Mouse (Mus musculus): ENCODE results near the gene Gm20388.
A peak's percentile ranks its signal among the peaks of the same experiment; 100 is the strongest.

Gm20388 gene

GRCm38 (mm10) chr8:119960531-119961104 lies 50.0 kb downstream of the Gm20388 start:
- no peak for DNase-seq (ENCODE audit: low spot score)

- DNase-seq (ENCODE audit: low spot score), result no peak
Measured at GRCm38 (mm10) chr8:119964859-119965258, 54.2 kb downstream of the Gm20388 start.

- DNase-seq (ENCODE audit: low spot score), result no peak
Measured at GRCm38 (mm10) chr8:119967435-119967834, 56.8 kb downstream of the Gm20388 start.

DNA sequence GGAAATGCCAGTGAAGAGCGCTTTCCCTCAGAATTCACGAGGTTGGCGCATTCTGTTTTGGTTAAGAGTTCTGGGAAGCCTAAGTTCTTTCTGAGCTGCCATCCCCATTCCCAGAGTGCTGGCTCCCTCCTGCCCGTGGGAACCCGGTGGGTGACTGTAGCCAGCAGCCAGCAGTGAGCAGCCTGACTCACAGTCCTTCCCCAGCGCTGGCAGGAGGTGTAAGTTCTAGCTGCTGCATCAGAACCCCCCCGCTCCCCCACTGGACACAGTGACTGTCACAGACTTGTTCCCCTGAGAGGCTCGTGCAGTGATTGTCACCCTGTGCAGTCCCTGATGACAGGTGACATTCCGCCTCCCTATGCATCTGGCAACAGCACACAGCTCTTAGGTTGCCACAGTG lies 59.5 kb downstream of the Gm20388 start:
- no peak for DNase-seq (ENCODE audit: low spot score)

DNA sequence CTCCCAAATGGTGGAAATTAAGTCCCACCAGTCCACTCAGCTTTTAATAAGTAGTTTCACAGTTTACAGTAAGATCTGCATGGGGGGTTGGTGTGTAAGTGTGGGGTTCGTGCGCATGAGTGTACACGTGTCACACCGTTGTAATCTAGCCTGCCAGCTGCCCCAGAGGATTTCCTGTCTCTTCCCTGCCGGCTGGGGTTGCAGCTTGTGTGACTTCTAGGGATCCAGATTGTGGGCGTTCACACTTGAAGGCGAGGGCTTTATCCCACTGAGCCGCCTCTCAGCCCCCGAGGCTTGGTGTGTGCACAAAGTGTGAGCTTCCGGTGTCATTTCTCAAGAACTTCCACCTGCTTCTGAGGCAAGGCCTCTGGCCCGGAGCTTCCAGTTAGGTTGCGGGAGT lies 61.9 kb downstream of the Gm20388 start:
- DNase-seq (ENCODE audit: low spot score), result no peak

GRCm38 (mm10) chr8:119978770-119979381 lies 68.2 kb downstream of the Gm20388 start:
- DNase-seq (ENCODE audit: low spot score), result no peak

DNA sequence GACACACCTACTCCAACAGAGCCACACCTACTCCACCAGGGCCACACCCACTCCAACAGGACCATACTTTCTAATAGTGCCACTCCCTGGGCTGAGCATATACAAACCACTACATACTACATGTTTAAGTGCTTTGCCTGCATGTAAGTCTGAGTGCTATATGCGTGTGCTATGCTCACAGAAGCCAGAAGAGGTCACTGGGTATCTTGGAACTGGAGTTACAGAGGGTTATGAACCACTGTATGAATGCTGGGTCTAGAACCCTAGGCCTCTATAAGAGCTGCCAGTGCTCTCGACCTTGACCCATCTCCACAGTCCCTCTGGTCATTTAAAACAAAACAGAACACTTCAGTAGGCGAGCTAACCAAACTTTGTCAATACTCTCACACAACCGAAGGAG lies 70.6 kb downstream of the Gm20388 start:
- no peak for DNase-seq (ENCODE audit: low spot score)

DNA sequence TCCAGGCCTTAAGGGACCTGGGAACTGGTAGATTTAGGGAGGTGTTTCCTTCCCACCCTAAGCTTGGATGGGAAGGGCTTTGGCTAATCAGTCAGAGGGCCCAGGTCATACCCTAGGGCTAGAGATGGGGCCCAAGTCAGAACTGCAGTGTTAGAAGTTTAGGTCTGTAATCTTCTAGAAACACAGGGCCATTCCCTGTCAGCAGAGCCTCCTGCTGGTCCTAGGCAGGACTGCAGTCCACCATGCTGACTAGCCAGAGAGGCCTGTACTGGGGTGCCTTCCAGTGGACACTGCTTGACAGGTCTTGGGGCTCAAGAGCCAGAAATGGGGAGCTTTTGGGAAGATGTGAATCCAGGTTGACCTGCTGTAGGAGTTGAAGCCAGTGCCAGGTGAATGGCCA lies 73.4 kb downstream of the Gm20388 start:
- no peak for DNase-seq (ENCODE audit: low spot score)

GRCm38 (mm10) chr8:119986174-119986573 lies 75.5 kb downstream of the Gm20388 start:
- no peak for DNase-seq (ENCODE audit: low spot score)

GRCm38 (mm10) chr8:119988087-119988486 lies 77.4 kb downstream of the Gm20388 start:
- no peak for DNase-seq (ENCODE audit: low spot score)

DNA sequence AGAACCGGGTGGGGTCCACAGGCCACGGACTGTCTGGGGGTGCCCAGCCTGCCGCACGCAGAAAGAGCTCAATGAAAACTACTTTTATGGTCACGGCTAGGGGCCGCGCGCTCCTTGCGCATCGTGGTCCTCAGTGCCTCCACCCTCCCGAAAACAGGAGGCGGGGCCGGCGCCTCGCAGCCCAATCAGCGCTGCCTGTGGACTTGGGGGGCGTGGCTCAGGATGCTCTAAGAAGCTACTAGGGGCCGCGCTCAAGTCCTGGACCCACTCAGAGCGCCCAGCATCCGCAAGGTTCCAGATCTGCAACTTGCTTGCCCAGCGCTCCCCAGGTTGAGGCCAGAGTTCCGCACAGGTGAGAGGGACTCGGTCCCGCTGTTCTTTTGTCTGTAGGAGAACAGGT lies 81.6 kb downstream of the Gm20388 start, which contains the start of gene Crispld2:
TSS of gene Crispld2 (plus strand) at position 190 of the 400 bp plus-strand sequence.
- peak; percentile 97 for DNase-seq (ENCODE audit: low spot score)

GRCm38 (mm10) chr8:119994114-119994513 lies 83.5 kb downstream of the Gm20388 start:
- DNase-seq (ENCODE audit: low spot score), result no peak

DNA sequence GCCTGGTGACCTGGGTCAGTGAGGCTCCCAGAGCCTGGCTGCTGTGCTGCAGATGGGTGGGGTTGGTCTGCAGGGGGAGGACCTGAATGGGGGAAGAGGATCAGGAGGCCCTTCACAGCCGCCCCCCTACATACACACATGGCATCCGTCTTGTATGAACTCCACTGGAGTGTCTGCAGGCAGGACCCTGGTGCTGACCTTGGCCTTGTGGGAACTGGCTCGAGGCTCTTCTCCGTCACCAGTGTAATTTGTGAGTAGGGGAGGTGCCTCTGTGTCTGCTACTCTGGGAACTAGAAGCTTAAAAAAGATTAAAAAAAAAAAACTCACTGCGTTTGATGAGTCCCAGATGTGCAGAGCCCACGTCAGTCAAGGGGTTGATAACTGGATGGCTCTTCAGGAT lies 83.9 kb downstream of the Gm20388 start:
- DNase-seq (ENCODE audit: low spot score), result peak; percentile 54

- DNase-seq (ENCODE audit: low spot score), result no peak
Measured at GRCm38 (mm10) chr8:119997266-119997665, 86.6 kb downstream of the Gm20388 start.

GRCm38 (mm10) chr8:120000461-120000860 lies 89.8 kb downstream of the Gm20388 start:
- DNase-seq (ENCODE audit: low spot score), result no peak

- DNase-seq (ENCODE audit: low spot score), result peak; percentile 38
Measured at GRCm38 (mm10) chr8:120001712-120002111, 91.1 kb downstream of the Gm20388 start.

DNA sequence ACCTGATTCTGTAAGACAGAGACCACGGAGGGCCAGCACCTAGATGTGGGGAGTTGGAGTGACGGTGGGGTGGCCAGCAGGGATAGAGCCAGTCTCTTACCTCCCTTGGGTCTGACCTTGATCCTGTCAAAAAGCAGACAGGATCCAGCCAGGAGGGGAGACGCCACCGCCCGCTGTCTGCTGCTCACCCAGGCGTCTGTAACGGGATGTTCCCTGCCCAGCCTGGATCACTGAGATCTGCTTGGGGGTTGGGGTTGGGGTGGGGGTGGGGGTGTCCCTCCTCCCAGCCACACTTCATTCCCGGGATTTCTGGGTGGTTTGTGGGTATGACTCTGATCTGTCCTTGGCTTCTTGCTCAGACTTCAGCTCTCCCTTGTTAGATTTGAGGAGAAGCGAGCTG lies 91.7 kb downstream of the Gm20388 start:
- DNase-seq (ENCODE audit: low spot score), result no peak

DNA sequence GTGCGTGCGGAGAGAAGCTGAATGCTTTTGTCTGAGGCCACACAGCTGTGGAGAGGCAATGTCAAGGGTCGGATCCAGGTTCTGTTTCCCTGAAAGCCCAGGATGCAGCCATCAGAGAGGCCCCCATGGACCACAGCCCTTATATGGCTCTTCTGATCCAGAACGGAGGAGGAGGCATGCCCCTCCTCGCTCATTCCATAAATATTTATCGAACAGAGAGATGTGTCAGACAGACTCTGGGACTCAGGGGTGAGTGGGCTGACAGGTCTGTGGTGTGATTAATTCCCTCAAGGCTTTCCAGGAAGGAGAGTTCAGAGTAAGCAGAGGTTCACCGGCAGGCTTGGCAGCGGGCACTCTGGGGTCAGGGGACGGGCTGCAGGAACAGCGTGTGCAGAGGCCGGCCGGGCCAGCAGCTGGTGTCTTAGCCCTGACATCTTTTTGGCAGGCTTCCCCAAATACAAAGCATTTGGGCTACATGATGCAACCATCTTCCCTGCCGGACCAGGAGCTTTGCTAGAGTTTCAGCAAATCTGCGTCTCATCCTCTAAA lies 93.6 kb downstream of the Gm20388 start:
- DNase-seq (ENCODE audit: low spot score), result peak; percentile 77

DNA sequence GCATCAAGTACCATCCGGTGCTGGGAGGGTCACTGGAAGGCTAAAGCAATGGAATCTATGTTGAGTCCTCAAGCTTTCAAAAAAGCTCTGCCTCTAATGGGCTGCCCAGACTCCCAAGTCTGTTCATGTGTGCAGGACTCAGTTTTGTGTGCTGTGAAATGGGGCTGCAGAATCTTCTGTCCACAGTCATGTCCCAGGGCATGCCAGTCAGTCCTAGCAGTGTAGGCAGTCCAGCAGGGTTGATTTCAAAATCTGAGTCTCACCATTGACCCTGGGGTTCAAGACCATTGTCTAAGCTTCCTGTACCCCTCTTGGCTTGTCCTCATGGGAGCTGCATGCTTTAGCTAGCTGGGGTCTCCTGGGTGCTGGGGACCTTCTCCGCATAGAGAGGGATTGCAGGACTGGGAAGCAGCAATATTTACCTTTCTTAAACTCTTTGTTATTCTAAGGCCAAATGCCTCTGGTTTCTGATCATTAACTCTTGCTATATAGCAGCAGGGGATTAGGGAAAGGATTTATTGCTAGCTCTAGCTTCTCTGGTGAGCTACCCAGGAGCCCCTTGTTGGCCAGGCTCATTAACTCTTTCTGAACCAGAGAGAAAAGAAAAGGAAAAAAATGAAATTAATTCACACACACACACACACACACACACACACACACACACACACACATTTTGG lies 94.2 kb downstream of the Gm20388 start:
- peak; percentile 29 for DNase-seq (ENCODE audit: low spot score)

DNA sequence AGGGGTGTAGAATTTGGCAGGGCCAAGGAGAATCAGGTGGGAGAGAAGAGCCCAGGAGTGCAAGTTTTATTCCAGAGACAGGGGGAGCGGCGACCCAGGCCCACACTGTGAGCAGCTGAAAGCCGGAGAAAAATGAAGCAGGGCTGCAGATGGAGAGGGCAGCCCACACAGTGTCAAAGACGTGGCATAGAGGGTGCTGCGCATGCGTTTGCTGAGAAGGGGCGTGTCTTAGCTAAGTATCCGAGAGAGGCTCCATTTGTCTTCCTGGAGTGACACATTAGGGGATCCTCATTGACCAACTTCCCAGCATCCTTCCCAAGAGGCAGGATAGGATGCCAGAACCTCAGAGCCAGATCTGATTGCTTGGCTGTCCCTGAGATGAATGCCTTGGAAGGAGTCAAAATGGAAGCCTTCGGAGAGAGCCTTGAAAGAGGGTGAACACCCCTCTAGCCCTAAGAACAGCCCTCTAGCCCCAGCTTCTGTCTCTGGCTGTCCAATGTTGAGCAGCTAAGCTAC lies 96.1 kb downstream of the Gm20388 start:
- DNase-seq (ENCODE audit: low spot score), result peak; percentile 62

GRCm38 (mm10) chr8:120007178-120007577 lies 96.5 kb downstream of the Gm20388 start:
- no peak for DNase-seq (ENCODE audit: low spot score)

DNA sequence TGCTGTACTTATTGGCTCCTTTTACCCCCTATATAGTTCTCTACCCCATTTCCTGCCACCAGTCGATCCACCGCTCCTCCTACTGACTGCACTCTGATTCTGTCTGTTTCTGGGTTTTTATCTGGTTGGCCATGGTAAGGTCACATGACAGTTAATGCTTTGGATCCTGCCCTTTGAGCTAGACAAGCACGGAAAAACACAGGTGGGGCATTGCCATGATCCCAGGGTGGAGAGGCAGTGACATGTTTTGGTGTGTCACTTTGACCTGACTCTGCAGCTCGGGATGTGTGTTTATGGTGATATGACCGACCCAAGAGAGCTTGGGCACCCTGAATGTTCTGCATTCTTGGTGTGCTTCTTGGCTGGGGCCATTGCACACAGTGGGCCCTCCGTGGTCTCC lies 98.6 kb downstream of the Gm20388 start:
- DNase-seq (ENCODE audit: low spot score), result no peak

DNA sequence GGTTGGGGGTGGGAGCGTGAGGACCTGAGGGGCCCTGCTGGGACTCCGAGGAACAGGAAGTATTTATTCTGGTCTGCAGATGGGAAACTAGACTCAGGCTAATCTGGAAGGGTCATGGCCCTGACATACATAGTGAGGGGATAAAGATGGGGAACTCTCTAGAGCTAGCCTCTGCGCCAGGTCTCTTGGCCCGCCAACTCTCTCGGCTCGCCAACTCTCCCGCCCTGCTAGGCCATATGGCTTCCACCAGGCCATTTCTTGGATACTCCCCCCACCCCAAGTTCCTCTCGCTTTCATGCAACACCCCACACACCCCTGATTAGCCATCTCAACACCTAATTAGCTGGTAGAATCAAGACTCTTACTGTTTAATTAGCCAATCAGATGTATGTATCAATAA lies 101.8 kb downstream of the Gm20388 start:
- no peak for DNase-seq (ENCODE audit: low spot score)
